Mouse (Mus musculus) yolk sac, embryonic 10.5 days (tissue): Measurements from ENCODE around the gene Olfr77.

Experiments
- DNase-seq: peaks from one replicate; pipeline ENCODE4 v3.0.0-alpha.2; 2017; ENCODE audit warnings: low spot score

Olfr77 gene

DNA sequence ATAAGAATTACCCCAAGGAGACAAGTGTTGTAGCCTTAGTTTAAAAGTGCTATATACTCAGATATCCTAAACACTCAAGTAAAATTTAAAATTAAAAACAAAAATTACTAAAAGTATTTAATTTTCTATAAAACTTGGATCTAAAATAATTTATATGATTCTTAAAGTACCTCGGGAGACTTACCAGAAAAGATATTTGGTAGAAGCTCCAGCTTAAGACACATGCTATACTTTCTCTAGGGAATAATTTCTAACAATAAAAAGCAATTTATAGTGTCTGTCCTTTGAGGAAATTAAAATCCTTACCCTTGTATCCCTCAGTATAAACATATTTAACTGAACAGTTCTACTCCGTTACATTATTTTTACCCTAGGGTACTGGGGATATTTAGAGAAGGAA lies at the start of gene Olfr77:
Gene Olfr77, plus strand, starts transcription at position 301 of the 400 bp plus-strand sequence.
- DNase-seq, result no peak

GRCm38 (mm10) chr9:19887904-19888303 lies 28.8 kb upstream of the Olfr77 start, which contains the start of gene Olfr862:
Olfr862 (minus strand) TSS chr9:19888004.
- no peak for DNase-seq

- DNase-seq, result no peak
Measured at GRCm38 (mm10) chr9:19911170-19911569, 5.5 kb upstream of the Olfr77 start.
